Mouse (Mus musculus) layer of hippocampus, adult 11-12 months (tissue): ENCODE measurements at regions not wholly inside any gene's neighbourhood (a gene's known extent, or its start where the extent isn't known, plus 50 kb on each side); places are given as distances from the start of the nearest gene placed in this dataset.
A peak's percentile ranks its signal among the peaks of the same experiment; 100 is the strongest.

Source experiments
- DNase-seq: peaks from one replicate; pipeline ENCODE4 v3.0.0; 2022; ENCODE audit warnings: low spot score

DNA sequence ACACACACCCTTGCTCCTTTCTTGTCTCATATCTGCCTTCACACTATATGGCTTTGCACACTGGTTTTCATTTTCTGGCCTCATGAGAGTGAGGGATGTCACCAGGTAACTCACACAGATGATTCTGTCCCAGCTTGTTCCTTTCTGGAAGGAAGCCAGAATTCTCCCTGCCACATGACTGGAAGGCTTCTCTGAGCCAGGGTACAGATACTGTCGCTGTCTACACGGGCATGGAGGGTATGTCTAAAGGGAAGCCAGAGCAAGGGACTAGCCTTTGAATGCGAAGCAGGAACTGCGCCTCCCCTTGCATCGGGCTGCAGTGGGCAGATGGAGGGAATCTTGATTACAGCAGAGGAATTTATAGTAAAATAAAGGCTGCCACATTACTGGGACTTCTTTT lies 89.6 kb upstream of the Camk1g start:
- DNase-seq: no peak

GRCm38 (mm10) chr1:193457908-193458307 lies 87.8 kb upstream of the Camk1g start:
- no peak for DNase-seq

- no peak for DNase-seq
These were observed 83.6 kb upstream of the Camk1g start for GRCm38 (mm10) chr1:193453654-193454053.

DNA sequence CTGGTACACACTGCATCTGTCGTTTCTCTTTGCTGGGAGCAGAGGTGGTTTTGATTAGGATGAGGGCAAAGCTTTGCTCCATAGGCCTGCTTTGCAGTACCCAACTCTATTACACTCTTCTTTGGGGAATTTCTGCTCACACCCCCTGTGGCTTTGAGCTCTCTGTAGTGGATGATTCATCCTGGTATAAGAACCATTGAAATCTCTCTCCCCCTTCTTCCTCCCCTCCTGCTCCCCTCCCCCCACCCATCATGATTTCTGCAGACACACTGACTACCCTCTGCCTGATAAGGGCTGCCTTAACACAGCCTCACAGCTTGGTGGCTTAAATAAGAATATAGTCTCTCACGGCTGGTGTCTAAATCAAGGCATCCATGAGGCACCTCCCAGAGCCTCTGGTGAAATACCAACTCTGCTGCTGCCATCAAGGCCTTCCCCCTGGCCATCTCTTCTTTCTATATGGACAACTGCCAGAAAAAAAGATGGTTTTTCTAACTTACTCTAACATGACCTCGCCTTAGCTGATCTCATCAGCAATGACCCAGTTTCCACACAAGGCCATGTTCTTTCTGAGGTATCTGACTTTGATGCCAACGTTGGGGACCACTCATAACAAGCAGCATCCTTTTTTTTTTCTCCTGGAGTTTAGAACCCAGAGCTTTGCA lies 81.5 kb upstream of the Camk1g start:
- no peak for DNase-seq

DNA sequence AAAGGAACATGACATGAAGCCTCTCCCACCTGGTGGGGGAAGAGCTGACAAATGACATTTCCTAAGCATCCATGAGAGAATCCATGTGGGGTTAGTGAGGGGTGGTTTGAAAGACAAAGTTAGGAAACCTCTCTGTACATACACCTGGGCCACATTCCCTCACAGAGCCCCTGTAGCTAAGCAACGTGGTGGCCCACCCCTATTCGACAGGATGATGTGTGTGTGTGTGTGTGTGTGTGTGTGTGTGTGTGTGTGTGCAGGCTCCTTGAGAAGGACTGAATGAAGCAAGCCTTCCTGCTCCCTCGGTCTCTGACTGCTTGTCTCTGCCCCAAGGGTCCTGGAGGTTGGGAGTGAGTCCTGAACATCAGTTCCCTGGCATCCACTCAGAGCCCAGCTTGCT lies 80.7 kb upstream of the Camk1g start:
- DNase-seq: no peak

DNA sequence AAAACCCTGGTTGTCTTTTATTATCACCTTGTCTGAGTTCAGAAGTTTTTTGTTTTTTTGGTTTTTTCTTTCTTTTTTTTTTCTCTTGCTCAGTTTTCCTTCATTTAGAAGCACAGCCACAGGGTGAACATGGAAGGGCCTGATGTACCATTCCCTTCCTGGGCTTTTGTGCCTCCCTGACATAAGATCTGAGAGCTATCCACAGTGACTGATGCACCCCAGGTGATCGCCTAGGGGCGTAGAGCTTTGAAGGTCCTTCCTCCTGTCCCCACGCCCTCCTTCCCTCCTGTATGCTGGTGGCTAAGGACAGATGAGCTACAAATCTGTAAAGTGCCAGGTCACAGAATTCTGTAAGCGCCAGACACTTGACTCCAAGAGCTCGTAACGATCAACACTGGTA lies 80.1 kb upstream of the Camk1g start:
- DNase-seq: no peak

GRCm38 (mm10) chr1:193449394-193450103 lies 79.5 kb upstream of the Camk1g start:
- DNase-seq: peak; percentile 39

DNA sequence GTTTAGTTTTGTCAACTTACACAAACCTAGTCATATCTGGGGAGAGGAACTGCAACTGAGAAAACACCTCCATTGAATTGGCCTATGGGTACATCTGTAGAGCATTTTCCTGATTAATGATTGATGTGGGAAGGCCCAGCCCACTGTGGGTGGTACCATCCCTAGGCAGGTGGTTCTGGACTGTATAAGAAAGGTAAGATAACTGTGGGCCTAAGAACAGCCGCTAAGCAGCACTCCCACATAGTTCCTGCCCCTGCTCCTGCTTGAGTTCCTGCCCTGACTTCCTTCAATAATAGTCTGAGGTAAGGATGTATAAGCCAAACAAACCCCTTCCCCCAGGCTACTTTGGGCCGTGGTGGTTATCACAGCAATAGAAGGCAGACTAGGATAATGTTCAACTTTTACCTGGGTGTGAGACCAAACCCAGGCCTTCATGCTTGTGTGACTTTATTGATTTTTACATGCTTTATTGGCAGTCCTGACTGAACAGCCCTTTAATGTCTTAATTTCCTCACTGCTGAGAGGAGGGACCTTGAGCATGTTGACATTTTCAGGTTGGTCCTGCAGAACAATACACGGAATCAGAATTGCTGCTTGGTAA lies 78.8 kb upstream of the Camk1g start:
- DNase-seq: no peak

GRCm38 (mm10) chr1:193447647-193448046 lies 77.5 kb upstream of the Camk1g start:
- peak; percentile 15 for DNase-seq

GRCm38 (mm10) chr1:193443964-193444676 lies 74.0 kb upstream of the Camk1g start:
- DNase-seq: no peak

DNA sequence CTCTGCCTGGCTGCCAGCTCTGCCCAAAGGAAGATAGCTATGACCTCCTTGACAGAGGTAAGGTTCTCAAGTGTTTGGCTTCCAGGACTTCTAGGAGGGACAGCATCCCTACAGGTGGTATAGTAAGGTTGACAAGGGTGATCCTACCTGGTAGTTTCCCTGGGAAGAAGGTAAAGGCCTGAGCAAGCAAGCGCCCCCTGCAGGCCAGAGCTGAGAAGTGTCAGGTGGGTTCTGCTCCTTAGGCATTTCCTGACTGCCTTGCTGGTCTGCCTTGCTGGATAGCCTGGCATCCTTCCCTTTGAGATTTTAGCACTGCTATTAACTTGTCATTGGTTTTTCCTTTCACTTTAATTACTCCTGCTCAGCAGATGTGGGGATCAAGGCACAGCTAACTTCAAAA lies 70.4 kb upstream of the Camk1g start:
- no peak for DNase-seq

DNA sequence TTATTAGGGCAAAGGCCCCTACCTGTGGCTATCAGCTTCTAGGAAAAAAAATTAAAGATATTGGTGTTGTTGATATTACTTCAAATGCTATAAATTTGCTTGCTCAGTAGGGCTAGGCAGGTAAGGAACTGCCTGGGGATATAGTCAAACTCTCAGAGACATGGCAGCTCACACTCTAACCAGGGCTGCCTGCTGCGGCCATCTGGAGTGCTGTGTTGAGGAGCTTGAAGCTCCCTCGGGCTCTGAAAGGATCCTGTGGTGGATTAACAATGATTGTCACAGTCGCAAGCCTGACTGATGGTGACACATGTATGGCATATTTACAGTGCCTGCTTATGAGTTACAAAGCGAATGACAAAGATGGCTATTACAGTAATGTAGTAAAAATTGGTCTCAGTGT lies 64.2 kb upstream of the Camk1g start:
- DNase-seq: no peak

DNA sequence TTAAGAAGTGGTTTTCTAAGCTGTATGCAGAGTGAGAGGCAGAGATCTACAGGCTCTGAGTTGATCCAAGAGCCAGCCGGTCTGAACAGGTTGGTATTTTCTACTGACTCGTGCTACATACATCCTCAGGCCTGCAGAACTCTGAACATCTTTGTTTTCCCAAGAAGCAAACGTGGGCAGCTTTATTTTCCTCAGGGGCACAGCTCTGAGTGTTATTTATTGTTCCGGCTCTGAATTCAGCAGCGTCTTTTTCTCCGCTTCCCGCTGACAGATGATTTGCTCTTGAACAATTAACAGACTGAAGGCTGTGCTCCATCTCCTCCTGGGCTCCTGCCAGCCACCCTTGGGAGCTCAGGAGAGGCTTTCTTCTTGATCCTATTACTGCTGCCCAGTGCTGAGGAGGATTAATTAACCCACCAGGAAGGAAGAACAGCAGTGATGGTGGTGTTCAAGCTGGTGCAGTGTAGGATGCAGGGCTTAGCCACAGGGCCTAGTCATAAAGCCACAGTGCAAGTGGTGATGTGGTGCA lies 63.5 kb upstream of the Camk1g start:
- peak; percentile 41 for DNase-seq

- DNase-seq: no peak
These were observed 60.1 kb upstream of the Camk1g start for GRCm38 (mm10) chr1:193430231-193430630.

GRCm38 (mm10) chr1:193423653-193424075 lies 53.6 kb upstream of the Camk1g start:
- DNase-seq: no peak

DNA sequence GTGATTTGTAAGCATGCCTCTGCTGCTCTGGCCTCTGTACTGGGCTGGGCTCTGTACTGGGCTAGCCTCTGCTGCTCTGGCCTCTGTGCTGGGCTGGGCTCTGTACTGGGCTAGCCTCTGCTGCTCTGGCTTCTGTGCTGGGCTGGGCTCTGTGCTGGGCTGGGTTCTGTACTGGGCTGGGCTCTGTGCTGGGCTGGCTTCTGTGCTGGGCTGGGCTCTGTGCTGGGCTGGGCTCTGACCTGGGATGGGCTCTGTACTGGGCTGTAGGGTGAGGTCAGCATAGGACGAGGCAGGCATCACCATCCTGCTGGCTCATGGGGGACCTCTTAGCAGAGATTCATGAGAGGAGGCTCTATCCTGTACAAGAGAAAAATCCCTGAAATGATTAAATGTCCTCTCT lies 52.8 kb upstream of the Camk1g start:
- no peak for DNase-seq

DNA sequence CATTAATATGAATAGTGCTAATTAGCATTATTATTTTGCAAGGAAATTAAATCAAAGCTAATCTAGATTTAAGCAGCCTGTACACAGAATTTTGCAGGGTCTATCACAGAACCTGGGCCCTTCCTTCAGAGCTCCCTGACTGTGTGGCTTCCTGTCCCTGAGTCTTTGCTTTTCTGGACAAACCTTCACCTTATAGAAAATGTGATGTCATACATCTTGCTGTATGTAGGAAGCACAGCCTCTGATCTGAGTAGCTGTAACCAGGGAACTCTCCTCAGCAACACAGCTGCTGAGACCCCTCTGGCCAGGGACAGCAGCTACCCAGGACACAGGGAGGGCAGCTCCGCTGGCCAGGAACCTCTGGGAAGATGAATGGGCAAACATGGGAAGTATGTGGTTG lies 51.7 kb upstream of the Camk1g start:
- no peak for DNase-seq

DNA sequence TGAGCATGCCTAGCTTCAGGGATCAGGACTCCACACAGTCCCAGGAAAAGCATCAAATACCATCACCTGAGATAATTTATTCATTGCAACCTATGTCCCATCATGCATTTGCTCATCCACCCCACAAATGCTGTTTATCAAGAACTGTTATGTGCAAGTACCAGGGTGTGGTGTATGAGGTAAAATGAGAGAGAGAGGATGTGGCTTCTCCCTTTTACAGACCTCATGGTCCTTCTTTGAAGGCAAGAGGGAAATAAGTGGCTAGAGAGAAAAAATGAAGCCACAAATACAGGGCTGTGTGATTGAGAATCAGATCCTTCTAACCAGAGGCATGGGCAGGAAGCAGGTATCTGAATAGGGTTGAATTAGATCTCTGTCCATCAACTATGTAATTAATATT lies 51.3 kb upstream of the Camk1g start:
- DNase-seq: no peak
